ENCODE assay signal across 19 mouse cellular contexts in the genomic region with DNA sequence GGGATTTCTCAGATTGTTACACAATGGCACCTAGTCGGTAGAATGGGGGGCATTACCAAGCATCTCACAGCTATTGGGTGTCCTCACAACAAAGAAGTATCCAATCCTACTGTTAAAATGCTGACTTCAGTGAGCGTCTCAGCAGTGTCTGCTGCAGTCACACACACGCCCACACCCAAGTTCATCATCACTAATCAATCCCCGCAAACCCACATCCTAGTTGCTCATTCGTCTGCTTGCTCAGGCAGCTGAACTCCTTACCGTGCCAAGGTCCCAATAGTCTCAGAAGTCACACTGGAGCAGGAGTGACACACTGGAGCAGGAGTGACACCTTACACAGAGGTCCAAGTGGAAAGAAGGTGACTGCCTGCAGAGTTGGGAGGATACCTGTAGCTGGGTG. TPM values are rescaled to one million over a fixed set of nuclear protein-coding genes. Genes with fewer than 3 reads are reported as not detected.
"Had no signal": no experiment of that assay in that cellular context is flagged by ENCODE, and none has a peak within 500 bp of the region (broad histone marks: within the 10 kb centered on the region; RNA-seq: fewer than 3 reads in every experiment).

No protein-coding gene starts in this region.

- H3K27me3 ChIP-seq: megakaryocyte, embryonic 14.5 days; midbrain, embryonic 13.5 days; midbrain, embryonic 15.5 days; neural tube, embryonic 13.5 days; neural tube, embryonic 15.5 days had no signal

- H3K4me2 ChIP-seq: lung, embryonic 14.5 days; midbrain, embryonic 11.5 days; midbrain, embryonic 13.5 days; midbrain, embryonic 15.5 days; neural tube, embryonic 13.5 days; neural tube, embryonic 15.5 days had no signal

- H3K9me3 ChIP-seq: midbrain, embryonic 13.5 days; midbrain, embryonic 15.5 days; neural tube, embryonic 13.5 days; neural tube, embryonic 15.5 days had no signal

- H3K4me1 ChIP-seq: megakaryocyte, embryonic 14.5 days; midbrain, embryonic 13.5 days; midbrain, embryonic 15.5 days; neural tube, embryonic 13.5 days; neural tube, embryonic 15.5 days had no signal

- H3K36me3 ChIP-seq: midbrain, embryonic 13.5 days; midbrain, embryonic 15.5 days; neural tube, embryonic 13.5 days had no signal

- H3K9ac ChIP-seq: lung, embryonic 14.5 days; midbrain, embryonic 13.5 days; midbrain, embryonic 15.5 days; neural tube, embryonic 13.5 days; neural tube, embryonic 15.5 days had no signal

- H3K27ac ChIP-seq: macrophage; midbrain, embryonic 13.5 days; midbrain, embryonic 15.5 days; neural tube, embryonic 13.5 days; neural tube, embryonic 15.5 days had no signal

- H3K4me3 ChIP-seq: megakaryocyte, embryonic 14.5 days; midbrain, embryonic 13.5 days; midbrain, embryonic 15.5 days; neural tube, embryonic 13.5 days; neural tube, embryonic 15.5 days had no signal

- DNase-seq: lung, adult 18-20 months; lung, embryonic 14.5 days; lung, postnatal 14 days; lung, postnatal 36 days; retina, postnatal 1 day; right cerebral cortex, adult 18-20 months; right cerebral cortex, postnatal 25 days; right cerebral cortex, postnatal 4 days; spleen, adult 18-20 months; thymus, adult 18-20 months; thymus, postnatal 14 days; thymus, postnatal 36 days had no signal

- ATAC-seq: midbrain, embryonic 13.5 days; midbrain, embryonic 15.5 days had no signal

RNA-seq across cellular contexts. Expression of gene Rnf152, which starts 14.2 kb away (rescaled TPM):
- polyA plus RNA-seq: macrophage had no signal
